Mouse (Mus musculus): ENCODE measurements around the gene Scamp2. TPM values are rescaled to one million over a fixed set of nuclear protein-coding genes. Genes with fewer than 3 reads are reported as not detected.

The Scamp2 gene
- polyA plus RNA-seq, 1 experiment from 2014 or later = 48.2 TPM

DNA sequence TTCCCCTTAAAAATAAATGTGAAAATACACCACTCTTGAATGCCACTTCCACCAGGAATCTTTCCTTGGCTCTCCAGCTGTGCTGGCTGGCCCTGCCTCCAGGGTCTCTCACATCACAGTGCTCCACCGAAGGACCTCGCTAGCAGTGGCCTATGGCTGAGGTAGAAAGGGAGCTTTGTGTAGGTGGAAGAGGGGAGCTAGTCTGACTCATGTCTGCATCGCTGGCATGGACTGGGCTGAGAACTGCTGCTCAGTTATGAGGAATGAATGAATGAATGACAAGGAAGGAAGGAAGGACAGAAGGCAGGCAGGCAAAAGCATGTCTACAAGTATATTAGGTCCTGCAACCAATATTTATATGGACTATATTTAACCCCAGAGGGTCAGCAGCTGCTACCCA, 76.5 kb downstream of the Scamp2 start:
- Histone ChIP-seq H3K9me3 (ENCODE audit: control insufficient read depth, low read length) (no peaks in the 10 kb centered on the region), H3K4me1 (ENCODE audit: control insufficient read depth, insufficient read depth, low read length) (peaks cover 48% of the 10 kb centered on the region), H3K4me2 (ENCODE audit: low read length) (no peak overlapping the region), H3K36me3 (ENCODE audit: control insufficient read depth, insufficient read depth, low read length) (peaks cover 20% of the 10 kb centered on the region), H3K9ac (replicated peaks; ENCODE audit: low read length) (no peak overlapping the region), H3K27me3 (ENCODE audit: control insufficient read depth, insufficient read depth, low read length) (no peaks in the 10 kb centered on the region), H3K27ac (replicated peaks; ENCODE audit: low read depth, low read length) (no peak overlapping the region), H3K4me3 (replicated peaks; ENCODE audit: low read depth, low read length) (no peak overlapping the region)
- DNase-seq (no peak), ATAC-seq (ENCODE audit: low FRiP score, low TSS enrichment) (no peak)
- WGBS = 79% methylated on average over 3 of the region's 3 CpGs

DNA sequence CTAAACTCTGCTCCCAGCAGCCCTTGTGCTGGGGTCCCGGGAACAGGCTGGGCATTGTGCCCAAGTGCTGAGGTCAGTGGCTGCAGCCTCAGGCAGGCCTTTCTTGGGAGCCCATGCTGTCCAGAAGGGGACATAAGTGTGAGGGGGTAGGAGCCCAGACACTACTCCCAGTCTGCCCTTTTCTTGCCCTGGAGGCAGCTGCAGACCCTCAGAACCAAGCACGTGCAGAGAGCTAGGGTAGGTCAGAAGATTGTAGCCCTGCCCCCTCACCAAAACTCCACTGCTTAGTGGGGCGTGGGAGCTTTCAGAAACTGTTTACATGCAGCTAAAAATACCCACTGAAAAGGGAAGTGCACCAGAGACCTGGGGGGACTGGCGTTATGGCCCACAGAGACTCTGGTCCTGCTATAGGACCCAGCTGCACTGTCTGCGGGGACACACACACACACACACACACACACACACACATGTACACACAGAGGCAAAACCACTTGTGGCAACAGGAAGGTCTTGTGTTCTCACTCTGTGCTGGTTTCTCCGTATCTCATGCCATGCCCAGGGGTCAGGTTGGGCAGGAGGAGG, 77.1 kb downstream of the Scamp2 start:
- no peak overlapping the region for H3K4me3 ChIP-seq (replicated peaks; ENCODE audit: low read depth, low read length)
- no peaks in the 10 kb centered on the region for H3K27me3 ChIP-seq (ENCODE audit: control insufficient read depth, insufficient read depth, low read length)
- WGBS = 58% methylated on average over 6 of the region's 6 CpGs
- no peak overlapping the region for H3K9ac ChIP-seq (replicated peaks; ENCODE audit: low read length)
- peaks cover 53% of the 10 kb centered on the region for H3K4me1 ChIP-seq (ENCODE audit: control insufficient read depth, insufficient read depth, low read length)
- no peak overlapping the region for H3K4me2 ChIP-seq (ENCODE audit: low read length)
- DNase-seq = no peak
- peaks cover 18% of the 10 kb centered on the region for H3K36me3 ChIP-seq (ENCODE audit: control insufficient read depth, insufficient read depth, low read length)
- H3K27ac ChIP-seq (replicated peaks; ENCODE audit: low read depth, low read length) = no peak overlapping the region
- no peak for ATAC-seq (ENCODE audit: low FRiP score, low TSS enrichment)
- H3K9me3 ChIP-seq (ENCODE audit: control insufficient read depth, low read length) = no peaks in the 10 kb centered on the region

Other genes starting within 250 kb of the Scamp2 start
- 19.9 and 22.9 TPM in 2 replicates for gene Ppcdc, start 120.8 kb upstream of the Scamp2 start, polyA plus RNA-seq (2014; fragmentation: Nextera tagmentation; extraction: Ambion mirVana)
- gene Scamp5, start 92.9 kb upstream of the Scamp2 start, polyA plus RNA-seq (2014; fragmentation: Nextera tagmentation; extraction: Ambion mirVana) = 98.9 and 109 TPM in 2 replicates
- 28.1 and 30.7 TPM in 2 replicates for gene Rpp25, start 56.9 kb upstream of the Scamp2 start, polyA plus RNA-seq (2014; fragmentation: Nextera tagmentation; extraction: Ambion mirVana)
- 832 and 924 TPM in 2 replicates for gene Cox5a, start 39.7 kb upstream of the Scamp2 start, polyA plus RNA-seq (2014; fragmentation: Nextera tagmentation; extraction: Ambion mirVana)
- 23.8 and 24.1 TPM in 2 replicates for gene Fam219b, start 23.4 kb upstream of the Scamp2 start, polyA plus RNA-seq (2014; fragmentation: Nextera tagmentation; extraction: Ambion mirVana)
- gene Mpi, start 8.2 kb upstream of the Scamp2 start, polyA plus RNA-seq (2014; fragmentation: Nextera tagmentation; extraction: Ambion mirVana) = 53.5 and 56.5 TPM in 2 replicates
- gene Ulk3, start 28.5 kb downstream of the Scamp2 start, polyA plus RNA-seq (2014; fragmentation: Nextera tagmentation; extraction: Ambion mirVana) = 12.5 and 20.4 TPM in 2 replicates
- 0.74 and 0.96 TPM in 2 replicates for gene Cplx3, start 45.3 kb downstream of the Scamp2 start, polyA plus RNA-seq (2014; fragmentation: Nextera tagmentation; extraction: Ambion mirVana)
- not detected in 2 replicates for gene Lman1l, start 59.8 kb downstream of the Scamp2 start, polyA plus RNA-seq (2014; fragmentation: Nextera tagmentation; extraction: Ambion mirVana)
- 40.0 and 41.9 TPM in 2 replicates for gene Csk, start 92.7 kb downstream of the Scamp2 start, polyA plus RNA-seq (2014; fragmentation: Nextera tagmentation; extraction: Ambion mirVana)
- gene Cyp1a2, start 122.8 kb downstream of the Scamp2 start, polyA plus RNA-seq (2014; fragmentation: Nextera tagmentation; extraction: Ambion mirVana) = not detected in 2 replicates
- gene Cyp1a1, start 127.0 kb downstream of the Scamp2 start, polyA plus RNA-seq (2014; fragmentation: Nextera tagmentation; extraction: Ambion mirVana) = 0.08 TPM in 1 of 2 replicates, not detected in the other
- gene Edc3, start 147.6 kb downstream of the Scamp2 start, polyA plus RNA-seq (2014; fragmentation: Nextera tagmentation; extraction: Ambion mirVana) = 24.6 and 27.7 TPM in 2 replicates
- 66.3 and 68.7 TPM in 2 replicates for gene Clk3, start 204.9 kb downstream of the Scamp2 start, polyA plus RNA-seq (2014; fragmentation: Nextera tagmentation; extraction: Ambion mirVana)